Mouse (Mus musculus) heart, embryonic 15.5 days (tissue): ENCODE measurements at regions not wholly inside any gene's neighbourhood (a gene's known extent, or its start where the extent isn't known, plus 50 kb on each side); places are given as distances from the start of the nearest gene placed in this dataset.

Experiments used
- ATAC-seq: fragments of 200-750 bp; cut with Nextera tagmentation; replicated peaks from 2 replicates; pipeline ENCODE4 v1.8.0; 2017; ENCODE audit warnings: low read depth, moderate TSS enrichment; ENCODE audit not compliant: insufficient number of reproducible peaks, insufficient read depth, low FRiP score
- H3K27ac ChIP-seq: fragments of 300-500 bp; sonication (generic); 2 replicates; pipeline ENCODE4 v1.5.1; 2015; ENCODE audit warnings: mild to moderate bottlenecking, inconsistent platforms
- H3K27me3 ChIP-seq: fragments of 300-500 bp; sonication (generic); 2 replicates; pipeline ENCODE4 v1.6.1; 2015; ENCODE audit warnings: inconsistent platforms
- H3K36me3 ChIP-seq: fragments of 300-500 bp; sonication (generic); 2 replicates; pipeline ENCODE4 v1.6.1; 2015; ENCODE audit warnings: mild to moderate bottlenecking, inconsistent platforms
- H3K4me1 ChIP-seq: fragments of 300-500 bp; sonication (generic); replicated peaks from 2 replicates; pipeline ENCODE4 v1.6.1; 2015; ENCODE audit warnings: inconsistent platforms
- H3K4me2 ChIP-seq: fragments of 300-500 bp; sonication (generic); 2 replicates; pipeline ENCODE4 v1.6.1; 2015; ENCODE audit warnings: inconsistent platforms, mild to moderate bottlenecking, moderate library complexity
- H3K4me3 ChIP-seq: fragments of 300-500 bp; sonication (generic); 2 replicates; pipeline ENCODE4 v1.5.1; 2015; ENCODE audit warnings: mild to moderate bottlenecking, inconsistent platforms
- H3K9ac ChIP-seq: fragments of 300-500 bp; sonication (generic); 2 replicates; pipeline ENCODE4 v1.6.1; 2015; ENCODE audit warnings: mild to moderate bottlenecking, inconsistent platforms
- H3K9me3 ChIP-seq: fragments of 300-500 bp; sonication (generic); replicated peaks from 2 replicates; pipeline ENCODE4 v1.6.1; 2016; ENCODE audit warnings: inconsistent platforms
- WGBS: fragments of 180-500 bp; shearing (Covaris S2); methylation state at CpG from one replicate; pipeline ENCODE4 v1.1.7; 2015; ENCODE audit warnings: mixed read lengths; 5-methylcytosine and 5-hydroxymethylcytosine counted together

DNA sequence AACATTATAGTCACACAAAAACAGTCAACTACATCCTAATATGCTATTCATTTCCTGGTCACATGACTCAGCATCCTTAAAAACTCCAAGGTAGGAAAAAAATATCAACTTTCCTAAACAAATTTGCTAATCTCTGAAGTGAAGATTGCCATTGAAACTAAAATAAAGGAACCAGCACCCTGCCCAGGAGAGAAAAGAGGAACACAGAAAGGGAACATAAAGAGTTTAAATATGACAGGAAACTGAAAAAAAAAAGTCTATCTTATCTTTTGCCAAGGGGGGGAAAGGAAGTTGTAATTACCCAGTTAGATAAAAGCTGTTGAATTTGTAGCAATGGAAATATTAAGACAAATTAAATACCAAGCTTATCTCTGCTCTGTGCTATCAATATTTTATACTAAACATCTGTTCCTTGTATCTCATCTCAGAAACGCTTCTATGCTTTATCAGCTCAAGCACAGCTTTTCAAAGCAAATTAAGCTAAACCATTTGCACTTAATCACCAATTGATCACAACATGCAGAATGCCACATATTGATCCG, 888.1 kb upstream of the Tenm2 start:
- H3K4me3 ChIP-seq = no peak overlapping the region
- H3K4me2 ChIP-seq = no peak overlapping the region
- no peaks in the 10 kb centered on the region for H3K4me1 ChIP-seq
- H3K27ac ChIP-seq = no peak overlapping the region
- H3K9ac ChIP-seq = no peak overlapping the region
- H3K9me3 ChIP-seq = no peaks in the 10 kb centered on the region
- no peak for ATAC-seq
- no peaks in the 10 kb centered on the region for H3K36me3 ChIP-seq
- 63% methylated on average over 2 of the region's 2 CpGs for WGBS
- no peaks in the 10 kb centered on the region for H3K27me3 ChIP-seq

DNA sequence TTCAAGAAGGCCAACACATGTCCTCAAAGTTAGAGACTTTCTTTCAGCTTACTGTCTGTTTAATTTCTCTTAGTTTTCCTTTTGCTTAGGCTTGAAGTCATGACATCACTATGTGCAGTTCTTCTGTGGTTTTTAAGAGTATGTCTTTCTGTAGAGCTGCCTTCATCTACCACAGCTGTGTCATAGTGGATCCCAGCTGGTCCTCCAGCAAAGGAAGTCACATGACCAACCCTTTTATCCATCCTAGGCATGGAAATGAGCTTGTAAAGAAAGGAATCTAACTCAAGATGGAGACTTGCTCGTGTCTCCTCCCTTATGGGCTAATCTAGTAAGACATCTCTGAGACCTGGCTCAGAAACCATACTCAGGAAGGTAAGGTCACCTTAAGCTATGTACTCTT, 886.7 kb upstream of the Tenm2 start:
- no peak overlapping the region for H3K27ac ChIP-seq
- WGBS = 64% methylated on average over 1 of the region's 1 CpGs
- H3K36me3 ChIP-seq = no peaks in the 10 kb centered on the region
- no peaks in the 10 kb centered on the region for H3K4me1 ChIP-seq
- no peak overlapping the region for H3K4me3 ChIP-seq
- no peak overlapping the region for H3K9ac ChIP-seq
- no peak for ATAC-seq
- H3K4me2 ChIP-seq = no peak overlapping the region
- no peaks in the 10 kb centered on the region for H3K9me3 ChIP-seq
- H3K27me3 ChIP-seq = no peaks in the 10 kb centered on the region

DNA sequence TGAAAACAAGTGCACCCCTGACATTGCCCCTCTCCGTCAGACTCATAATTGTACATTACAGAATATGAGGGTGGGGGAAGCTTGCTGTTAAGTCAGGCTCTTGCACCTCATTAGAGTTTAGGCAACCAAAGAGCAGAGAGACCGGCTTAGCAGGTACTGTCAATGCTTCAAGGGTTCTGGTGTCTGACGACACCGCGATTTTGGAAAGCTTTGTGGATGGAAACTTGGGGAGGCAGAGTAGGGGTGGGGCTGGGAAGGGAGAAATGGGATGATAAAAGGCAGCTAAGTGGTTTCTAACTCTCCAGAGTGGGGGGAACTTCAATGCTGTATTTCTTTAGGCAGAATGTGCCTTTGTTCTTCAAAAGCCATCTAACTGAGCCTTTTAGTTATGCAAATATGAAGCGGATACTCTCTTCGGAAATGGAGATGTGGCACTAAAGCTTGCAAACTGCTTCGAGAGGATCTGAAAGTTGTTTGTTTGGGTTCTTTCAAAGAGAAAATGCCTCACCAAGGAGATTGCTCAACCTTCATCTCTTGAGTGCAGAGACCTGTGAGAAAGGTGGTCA, 885.4 kb upstream of the Tenm2 start:
- H3K4me2 ChIP-seq = no peak overlapping the region
- no peaks in the 10 kb centered on the region for H3K9me3 ChIP-seq
- 30% methylated on average over 8 of the region's 8 CpGs for WGBS
- no peaks in the 10 kb centered on the region for H3K36me3 ChIP-seq
- no peak overlapping the region for H3K9ac ChIP-seq
- H3K4me1 ChIP-seq = no peaks in the 10 kb centered on the region
- H3K4me3 ChIP-seq = no peak overlapping the region
- no peaks in the 10 kb centered on the region for H3K27me3 ChIP-seq
- no peak overlapping the region for H3K27ac ChIP-seq
- ATAC-seq = no peak

DNA sequence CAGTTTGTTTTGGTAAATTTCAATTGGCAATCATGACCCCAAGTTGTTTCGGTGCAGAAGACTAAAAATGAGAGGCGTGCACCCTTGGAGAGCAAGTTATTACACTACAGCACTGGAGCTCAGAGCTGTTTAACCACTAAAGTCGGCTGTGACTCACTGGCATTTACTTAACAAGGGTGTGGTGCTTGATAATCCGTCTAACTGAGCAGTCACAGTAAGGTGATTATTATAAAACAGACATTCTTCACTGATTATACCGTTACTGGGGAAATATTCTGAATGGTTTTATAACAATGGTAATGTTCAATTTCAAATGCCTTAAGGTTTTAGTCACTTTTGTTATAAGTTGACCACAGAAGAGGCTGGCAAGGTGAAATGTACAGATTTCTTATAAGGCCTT, 882.0 kb upstream of the Tenm2 start:
- Histone ChIP-seq H3K36me3 (no peaks in the 10 kb centered on the region), H3K27ac (no peak overlapping the region), H3K9ac (no peak overlapping the region), H3K4me1 (no peaks in the 10 kb centered on the region), H3K4me3 (no peak overlapping the region), H3K9me3 (no peaks in the 10 kb centered on the region), H3K4me2 (no peak overlapping the region), H3K27me3 (no peaks in the 10 kb centered on the region)
- WGBS = 66% methylated on average over 5 of the region's 5 CpGs
- no peak for ATAC-seq

DNA sequence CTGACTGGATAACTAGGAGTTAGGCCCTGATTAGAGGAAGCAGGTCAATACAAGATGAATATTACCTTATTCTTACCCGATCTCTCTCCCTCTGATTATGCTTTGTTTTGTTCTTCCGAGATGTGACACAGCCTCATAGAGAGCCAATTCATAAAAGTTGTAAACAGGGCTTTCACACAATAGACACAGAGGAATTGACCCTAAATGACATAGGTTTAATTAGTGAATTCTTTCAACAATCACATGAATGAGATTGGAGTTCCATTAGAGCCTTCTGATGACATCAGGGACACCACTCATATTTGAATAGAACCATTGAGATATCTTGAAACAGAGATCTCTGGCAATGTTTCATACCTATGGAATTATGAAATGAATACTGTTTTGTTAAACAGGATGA, 856.4 kb upstream of the Tenm2 start:
- no peak overlapping the region for H3K4me3 ChIP-seq
- no peak for ATAC-seq
- WGBS = 89% methylated on average over 2 of the region's 2 CpGs

DNA sequence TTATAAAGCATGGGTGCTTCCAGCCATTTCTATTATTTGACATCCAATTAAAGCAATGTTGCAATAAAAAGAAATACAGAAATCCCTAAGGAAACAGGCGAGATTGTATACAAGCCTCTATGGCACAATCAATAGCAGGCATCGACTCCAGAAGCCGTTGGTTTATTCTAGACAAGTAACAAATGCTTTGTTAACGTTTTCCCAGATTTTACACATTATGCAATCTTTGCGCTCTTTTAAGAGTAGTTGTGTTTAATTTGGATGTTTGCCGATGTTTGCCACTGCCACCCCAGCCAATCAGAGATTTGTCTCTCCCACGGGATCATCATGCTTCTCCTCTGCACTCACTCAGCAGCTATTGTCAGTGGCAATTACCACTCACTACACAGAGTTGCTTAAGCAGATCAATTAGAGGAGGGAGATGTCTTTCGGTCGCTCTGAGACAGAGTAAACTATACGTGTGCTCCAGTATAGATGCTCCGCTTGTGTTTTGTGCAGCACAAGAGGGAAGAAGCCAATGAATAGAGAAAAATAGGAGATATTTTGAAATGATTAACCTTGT, 839.5 kb upstream of the Tenm2 start:
- Histone ChIP-seq H3K4me1 (no peaks in the 10 kb centered on the region), H3K27me3 (no peaks in the 10 kb centered on the region), H3K36me3 (no peaks in the 10 kb centered on the region), H3K9ac (no peak overlapping the region), H3K9me3 (no peaks in the 10 kb centered on the region), H3K4me3 (no peak overlapping the region), H3K4me2 (no peak overlapping the region), H3K27ac (no peak overlapping the region)
- 72% methylated on average over 11 of the region's 11 CpGs for WGBS
- no peak for ATAC-seq

More for the DNA sequence above, 856.4 kb upstream of the Tenm2 start:
- Histone ChIP-seq H3K4me2 (no peak overlapping the region), H3K36me3 (no peaks in the 10 kb centered on the region), H3K27me3 (no peaks in the 10 kb centered on the region), H3K4me1 (no peaks in the 10 kb centered on the region), H3K9ac (no peak overlapping the region), H3K9me3 (no peaks in the 10 kb centered on the region), H3K27ac (no peak overlapping the region)

DNA sequence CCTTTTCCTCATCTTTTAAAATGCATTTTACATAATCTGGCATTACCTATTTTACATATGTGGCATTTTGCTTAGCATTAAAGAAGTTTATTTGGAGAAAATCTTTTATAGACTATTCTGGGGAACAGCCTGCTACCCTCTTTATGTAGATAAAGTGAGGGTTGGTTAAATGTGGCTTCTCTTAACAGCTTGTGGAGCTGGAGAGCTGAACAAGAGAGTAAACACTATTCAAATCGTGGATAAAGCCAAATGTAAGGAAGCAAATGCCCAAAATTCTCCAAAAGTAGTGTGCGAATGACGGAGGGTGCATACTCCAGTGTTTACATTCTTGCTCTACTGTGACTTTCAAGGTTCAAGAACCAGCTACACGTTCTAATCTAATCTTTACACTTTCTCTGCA, 833.9 kb upstream of the Tenm2 start:
- Histone ChIP-seq H3K27me3 (no peaks in the 10 kb centered on the region), H3K27ac (no peak overlapping the region), H3K36me3 (no peaks in the 10 kb centered on the region), H3K9ac (no peak overlapping the region), H3K4me2 (no peak overlapping the region), H3K4me1 (no peaks in the 10 kb centered on the region), H3K4me3 (no peak overlapping the region), H3K9me3 (no peaks in the 10 kb centered on the region)
- no peak for ATAC-seq
- 65% methylated on average over 4 of the region's 4 CpGs for WGBS

DNA sequence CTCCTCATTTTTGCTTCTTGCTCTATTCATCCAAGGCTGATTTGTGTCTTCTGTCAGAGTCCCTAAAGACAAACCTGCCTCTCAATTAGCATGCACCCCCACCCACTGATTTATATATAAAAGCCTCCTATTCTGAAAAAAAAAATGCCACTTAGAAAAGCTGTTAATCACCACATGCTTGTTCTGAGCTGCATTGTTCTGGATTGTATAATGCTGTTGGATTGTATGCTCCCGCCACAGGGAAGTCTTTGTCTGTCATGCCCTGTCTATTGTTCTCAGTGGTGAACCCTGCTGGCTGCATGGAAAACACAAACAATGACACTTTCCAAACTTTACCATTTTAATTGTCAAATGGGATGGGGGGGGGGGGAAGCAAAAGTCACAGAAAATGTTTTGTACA, 831.9 kb upstream of the Tenm2 start:
- Histone ChIP-seq H3K27me3 (no peaks in the 10 kb centered on the region), H3K4me1 (no peaks in the 10 kb centered on the region), H3K9me3 (no peaks in the 10 kb centered on the region), H3K27ac (no peak overlapping the region), H3K4me3 (no peak overlapping the region), H3K4me2 (no peak overlapping the region), H3K9ac (no peak overlapping the region), H3K36me3 (no peaks in the 10 kb centered on the region)
- ATAC-seq = no peak
- 56% methylated on average over 1 of the region's 1 CpGs for WGBS

DNA sequence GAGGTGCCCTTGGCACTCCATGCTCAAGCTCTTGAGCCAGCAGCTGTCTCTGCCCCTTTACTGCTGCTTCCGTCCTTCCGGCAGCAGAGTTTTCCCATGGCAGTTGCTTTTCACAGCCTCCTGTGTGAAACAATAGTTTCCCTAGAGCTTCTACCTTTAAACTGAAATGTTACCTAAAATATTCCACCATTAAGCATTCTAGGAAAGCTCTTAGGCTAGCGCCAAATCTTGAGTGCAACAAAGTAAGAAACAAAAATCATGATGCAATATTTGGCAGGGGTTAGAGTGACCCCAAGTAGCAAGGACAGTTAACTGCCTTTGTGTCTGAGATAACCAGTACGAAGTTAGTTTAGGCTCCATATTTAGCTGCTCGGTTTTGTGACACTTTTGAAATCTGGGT, 830.3 kb upstream of the Tenm2 start:
- Histone ChIP-seq H3K36me3 (no peaks in the 10 kb centered on the region), H3K27me3 (no peaks in the 10 kb centered on the region), H3K27ac (no peak overlapping the region), H3K4me2 (no peak overlapping the region), H3K4me1 (no peaks in the 10 kb centered on the region), H3K4me3 (no peak overlapping the region), H3K9me3 (no peaks in the 10 kb centered on the region), H3K9ac (no peak overlapping the region)
- WGBS = 46% methylated on average over 5 of the region's 5 CpGs
- ATAC-seq = no peak; the same call in 1 of the 2 replicates

DNA sequence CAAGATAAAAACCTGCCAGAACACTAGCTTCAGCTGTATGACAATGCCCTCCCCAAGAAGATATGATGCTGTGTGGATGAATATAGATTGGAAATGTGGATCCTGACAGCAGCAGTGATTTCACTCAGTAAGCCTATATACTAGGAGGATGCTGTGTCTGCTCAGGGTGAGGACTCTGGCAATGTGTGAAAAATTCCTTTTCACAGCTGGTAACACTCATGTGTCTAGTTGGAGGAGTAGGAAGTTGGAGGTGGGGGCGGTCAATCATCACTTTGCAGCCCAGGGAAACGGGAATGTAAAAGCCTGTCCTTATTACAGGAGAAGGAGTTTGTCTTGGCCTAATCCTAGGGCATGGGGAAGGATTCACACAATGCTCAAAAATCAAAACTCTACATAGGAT, 824.3 kb upstream of the Tenm2 start:
- ATAC-seq = no peak
- 33% methylated on average over 2 of the region's 2 CpGs for WGBS
- Histone ChIP-seq H3K9ac (no peak overlapping the region), H3K27ac (no peak overlapping the region), H3K4me1 (no peaks in the 10 kb centered on the region; the same call in 1 of the 2 replicates), H3K27me3 (no peaks in the 10 kb centered on the region), H3K4me2 (no peak overlapping the region), H3K36me3 (no peaks in the 10 kb centered on the region), H3K9me3 (no peaks in the 10 kb centered on the region), H3K4me3 (no peak overlapping the region)

DNA sequence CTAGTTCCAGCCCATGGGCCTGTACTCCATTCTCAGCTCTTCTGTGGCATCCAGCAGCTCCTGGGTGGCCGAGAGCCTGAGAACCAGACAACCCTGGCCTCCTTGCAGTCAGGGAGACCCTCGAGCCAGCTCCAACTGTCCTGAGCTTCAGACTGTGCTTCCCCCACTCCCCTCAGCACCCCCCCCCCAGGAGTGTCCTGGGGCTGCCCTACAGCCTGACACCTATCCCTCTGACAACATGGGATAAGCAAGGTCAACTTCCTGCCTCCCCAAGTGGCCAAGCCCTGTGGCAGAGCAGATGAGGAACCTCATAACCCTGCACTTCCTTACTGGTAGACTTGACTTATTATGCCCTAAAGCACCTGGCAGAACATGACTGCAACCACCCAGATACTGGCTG, 823.1 kb upstream of the Tenm2 start:
- H3K4me2 ChIP-seq = no peak overlapping the region

DNA sequence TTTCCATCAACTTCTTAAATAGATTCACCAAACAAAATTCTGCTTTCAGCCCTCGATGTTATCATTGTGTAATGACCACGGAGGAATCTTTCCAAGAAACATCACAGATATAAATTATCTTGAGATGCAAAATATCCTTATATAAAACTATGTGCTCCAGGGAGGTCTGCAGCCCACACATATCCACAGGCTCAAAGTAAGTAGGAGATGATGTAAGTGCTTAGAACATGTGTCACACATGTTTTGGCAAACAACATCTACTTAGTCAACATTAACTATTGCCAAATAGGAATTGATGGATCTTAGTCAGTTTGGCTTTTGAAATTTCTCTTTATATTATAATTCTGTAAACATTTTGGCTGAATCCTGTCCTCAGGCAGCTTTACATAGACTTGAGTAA, 800.8 kb upstream of the Tenm2 start:
- ATAC-seq = no peak
- H3K4me3 ChIP-seq = no peak overlapping the region
- no peaks in the 10 kb centered on the region for H3K36me3 ChIP-seq
- no peak overlapping the region for H3K9ac ChIP-seq
- WGBS = 60% methylated on average over 2 of the region's 2 CpGs
- no peaks in the 10 kb centered on the region for H3K4me1 ChIP-seq
- no peak overlapping the region for H3K27ac ChIP-seq
- no peaks in the 10 kb centered on the region for H3K9me3 ChIP-seq
- no peak overlapping the region for H3K4me2 ChIP-seq
- no peaks in the 10 kb centered on the region for H3K27me3 ChIP-seq

More for the DNA sequence above, 823.1 kb upstream of the Tenm2 start:
- H3K9me3 ChIP-seq = no peaks in the 10 kb centered on the region
- 74% methylated on average over 2 of the region's 2 CpGs for WGBS
- H3K36me3 ChIP-seq = no peaks in the 10 kb centered on the region
- H3K4me3 ChIP-seq = no peak overlapping the region
- H3K27ac ChIP-seq = no peak overlapping the region
- no peak for ATAC-seq
- no peaks in the 10 kb centered on the region for H3K27me3 ChIP-seq
- no peak overlapping the region for H3K9ac ChIP-seq
- H3K4me1 ChIP-seq = no peaks in the 10 kb centered on the region; the same call in 1 of the 2 replicates
